Mouse (Mus musculus): ENCODE results near the gene Ncam1. TPM values are rescaled to one million over a fixed set of nuclear protein-coding genes. Genes with fewer than 3 reads are reported as not detected.

The Ncam1 gene
- polyA plus RNA-seq, 1 experiment from 2014 or later = 450 TPM

GRCm38 (mm10) chr9:49537814-49538213 lies 260.9 kb downstream of the Ncam1 start:
- Histone ChIP-seq H3K4me3 (ENCODE audit: low read length) (no peak overlapping the region), H3K36me3 (ENCODE audit: control insufficient read depth, insufficient read depth, low read length) (peaks cover 3% of the 10 kb centered on the region; the same call in 1 of the 2 replicates), H3K27me3 (replicated peaks; ENCODE audit: control insufficient read depth, insufficient read depth, low read length) (no peaks in the 10 kb centered on the region), H3K4me1 (ENCODE audit: control insufficient read depth, insufficient read depth, low read depth, low read length) (peaks cover 14% of the 10 kb centered on the region), H3K27ac (ENCODE audit: low read depth, low read length) (no peak overlapping the region), H3K4me2 (ENCODE audit: low read length) (no peak overlapping the region), H3K9ac (ENCODE audit: low read depth, low read length) (no peak overlapping the region), H3K9me3 (ENCODE audit: control insufficient read depth, low read length) (no peaks in the 10 kb centered on the region)
- WGBS = 50% methylated on average over 6 of the region's 6 CpGs
- ATAC-seq = peak; percentile 41; the same call in 1 of the 2 replicates

- Histone ChIP-seq H3K36me3 (ENCODE audit: control insufficient read depth, insufficient read depth, low read length) (no peaks in the 10 kb centered on the region), H3K4me1 (ENCODE audit: control insufficient read depth, insufficient read depth, low read depth, low read length) (peaks cover 14% of the 10 kb centered on the region), H3K27ac (ENCODE audit: low read depth, low read length) (no peak overlapping the region), H3K9ac (ENCODE audit: low read depth, low read length) (no peak overlapping the region), H3K4me2 (ENCODE audit: low read length) (no peak overlapping the region), H3K4me3 (ENCODE audit: low read length) (no peak overlapping the region), H3K27me3 (replicated peaks; ENCODE audit: control insufficient read depth, insufficient read depth, low read length) (no peaks in the 10 kb centered on the region), H3K9me3 (ENCODE audit: control insufficient read depth, low read length) (no peaks in the 10 kb centered on the region)
- no peak for ATAC-seq
- 67% methylated on average over 6 of the region's 6 CpGs for WGBS
These were observed 262.1 kb downstream of the Ncam1 start for GRCm38 (mm10) chr9:49536593-49536992.

- no peaks in the 10 kb centered on the region for H3K27me3 ChIP-seq (replicated peaks; ENCODE audit: control insufficient read depth, insufficient read depth, low read length)
- no peak overlapping the region for H3K4me3 ChIP-seq (ENCODE audit: low read length)
- H3K9ac ChIP-seq (ENCODE audit: low read depth, low read length) = no peak overlapping the region
- H3K4me1 ChIP-seq (ENCODE audit: control insufficient read depth, insufficient read depth, low read depth, low read length) = peaks cover 14% of the 10 kb centered on the region
- no peak overlapping the region for H3K4me2 ChIP-seq (ENCODE audit: low read length)
- no peaks in the 10 kb centered on the region for H3K9me3 ChIP-seq (ENCODE audit: control insufficient read depth, low read length)
- H3K36me3 ChIP-seq (ENCODE audit: control insufficient read depth, insufficient read depth, low read length) = no peaks in the 10 kb centered on the region
- no peak overlapping the region for H3K27ac ChIP-seq (ENCODE audit: low read depth, low read length)
- ATAC-seq = 0 out of 2 replicates have a peak, but pooled peaks have one; percentile 43
- 40% methylated on average over 4 of the region's 4 CpGs for WGBS
These were observed 263.8 kb downstream of the Ncam1 start for GRCm38 (mm10) chr9:49534958-49535357.

- ATAC-seq = peak; percentile 56
- Histone ChIP-seq H3K9me3 (ENCODE audit: control insufficient read depth, low read length) (no peaks in the 10 kb centered on the region), H3K27ac (ENCODE audit: low read depth, low read length) (peak overlapping the region; percentile 11), H3K4me2 (ENCODE audit: low read length) (no peak overlapping the region), H3K36me3 (ENCODE audit: control insufficient read depth, insufficient read depth, low read length) (no peaks in the 10 kb centered on the region), H3K4me3 (ENCODE audit: low read length) (no peak overlapping the region), H3K4me1 (ENCODE audit: control insufficient read depth, insufficient read depth, low read depth, low read length) (peaks cover 14% of the 10 kb centered on the region), H3K27me3 (replicated peaks; ENCODE audit: control insufficient read depth, insufficient read depth, low read length) (no peaks in the 10 kb centered on the region), H3K9ac (ENCODE audit: low read depth, low read length) (no peak overlapping the region)
- WGBS = 10% methylated on average over 8 of the region's 8 CpGs
These were observed 264.7 kb downstream of the Ncam1 start for GRCm38 (mm10) chr9:49533912-49534491.

- ATAC-seq = no peak
- Histone ChIP-seq H3K9ac (ENCODE audit: low read depth, low read length) (no peak overlapping the region), H3K4me1 (ENCODE audit: control insufficient read depth, insufficient read depth, low read depth, low read length) (peaks cover 14% of the 10 kb centered on the region), H3K27me3 (replicated peaks; ENCODE audit: control insufficient read depth, insufficient read depth, low read length) (no peaks in the 10 kb centered on the region), H3K27ac (ENCODE audit: low read depth, low read length) (no peak overlapping the region), H3K36me3 (ENCODE audit: control insufficient read depth, insufficient read depth, low read length) (no peaks in the 10 kb centered on the region), H3K9me3 (ENCODE audit: control insufficient read depth, low read length) (no peaks in the 10 kb centered on the region), H3K4me3 (ENCODE audit: low read length) (no peak overlapping the region), H3K4me2 (ENCODE audit: low read length) (no peak overlapping the region)
- 69% methylated on average over 7 of the region's 7 CpGs for WGBS
These were observed 265.3 kb downstream of the Ncam1 start for GRCm38 (mm10) chr9:49533455-49533854.

- Histone ChIP-seq H3K4me1 (ENCODE audit: control insufficient read depth, insufficient read depth, low read depth, low read length) (peaks cover 16% of the 10 kb centered on the region), H3K4me2 (ENCODE audit: low read length) (no peak overlapping the region), H3K36me3 (ENCODE audit: control insufficient read depth, insufficient read depth, low read length) (no peaks in the 10 kb centered on the region), H3K27me3 (replicated peaks; ENCODE audit: control insufficient read depth, insufficient read depth, low read length) (no peaks in the 10 kb centered on the region), H3K27ac (ENCODE audit: low read depth, low read length) (no peak overlapping the region), H3K4me3 (ENCODE audit: low read length) (no peak overlapping the region), H3K9ac (ENCODE audit: low read depth, low read length) (no peak overlapping the region), H3K9me3 (ENCODE audit: control insufficient read depth, low read length) (no peaks in the 10 kb centered on the region)
- 78% methylated on average over 6 of the region's 6 CpGs for WGBS
- ATAC-seq = no peak
These were observed 266.9 kb downstream of the Ncam1 start for GRCm38 (mm10) chr9:49531833-49532232.

- Histone ChIP-seq H3K27me3 (replicated peaks; ENCODE audit: control insufficient read depth, insufficient read depth, low read length) (no peaks in the 10 kb centered on the region), H3K4me2 (ENCODE audit: low read length) (no peak overlapping the region), H3K4me3 (ENCODE audit: low read length) (no peak overlapping the region), H3K9ac (ENCODE audit: low read depth, low read length) (no peak overlapping the region), H3K27ac (ENCODE audit: low read depth, low read length) (no peak overlapping the region), H3K9me3 (ENCODE audit: control insufficient read depth, low read length) (no peaks in the 10 kb centered on the region), H3K4me1 (ENCODE audit: control insufficient read depth, insufficient read depth, low read depth, low read length) (peaks cover 16% of the 10 kb centered on the region), H3K36me3 (ENCODE audit: control insufficient read depth, insufficient read depth, low read length) (no peaks in the 10 kb centered on the region)
- 43% methylated on average over 7 of the region's 7 CpGs for WGBS
- ATAC-seq = no peak
These were observed 267.5 kb downstream of the Ncam1 start for GRCm38 (mm10) chr9:49531257-49531656.

GRCm38 (mm10) chr9:49530739-49531138 lies 268.0 kb downstream of the Ncam1 start:
- no peak overlapping the region for H3K9ac ChIP-seq (ENCODE audit: low read depth, low read length)
- no peaks in the 10 kb centered on the region for H3K27me3 ChIP-seq (replicated peaks; ENCODE audit: control insufficient read depth, insufficient read depth, low read length)
- H3K36me3 ChIP-seq (ENCODE audit: control insufficient read depth, insufficient read depth, low read length) = no peaks in the 10 kb centered on the region
- no peak overlapping the region for H3K4me2 ChIP-seq (ENCODE audit: low read length)
- no peaks in the 10 kb centered on the region for H3K9me3 ChIP-seq (ENCODE audit: control insufficient read depth, low read length)
- peaks cover 16% of the 10 kb centered on the region for H3K4me1 ChIP-seq (ENCODE audit: control insufficient read depth, insufficient read depth, low read depth, low read length)
- H3K27ac ChIP-seq (ENCODE audit: low read depth, low read length) = no peak overlapping the region
- H3K4me3 ChIP-seq (ENCODE audit: low read length) = no peak overlapping the region
- no peak for ATAC-seq
- WGBS = 47% methylated on average over 4 of the region's 4 CpGs

GRCm38 (mm10) chr9:49529366-49529959 lies 269.3 kb downstream of the Ncam1 start:
- H3K4me3 ChIP-seq (ENCODE audit: low read length) = no peak overlapping the region
- no peak overlapping the region for H3K27ac ChIP-seq (ENCODE audit: low read depth, low read length)
- H3K36me3 ChIP-seq (ENCODE audit: control insufficient read depth, insufficient read depth, low read length) = no peaks in the 10 kb centered on the region
- no peak for ATAC-seq
- WGBS = 68% methylated on average over 8 of the region's 8 CpGs
- no peaks in the 10 kb centered on the region for H3K9me3 ChIP-seq (ENCODE audit: control insufficient read depth, low read length)
- no peak overlapping the region for H3K4me2 ChIP-seq (ENCODE audit: low read length)
- no peak overlapping the region for H3K9ac ChIP-seq (ENCODE audit: low read depth, low read length)
- H3K4me1 ChIP-seq (ENCODE audit: control insufficient read depth, insufficient read depth, low read depth, low read length) = peaks cover 12% of the 10 kb centered on the region
- H3K27me3 ChIP-seq (replicated peaks; ENCODE audit: control insufficient read depth, insufficient read depth, low read length) = no peaks in the 10 kb centered on the region
